Mouse (Mus musculus) liver, postnatal 0 days (tissue): ENCODE data around the gene Fchsd2.

Source experiments
- CTCF ChIP-seq: sonication (generic); IDR thresholded peaks from 2 replicates; pipeline ENCODE4 v1.5.1; 2016; ENCODE audit warnings: antibody characterized with exemption, low read depth
- EP300 ChIP-seq: IDR thresholded peaks from 2 replicates; pipeline ENCODE4 v1.6.1; 2016; ENCODE audit warnings: antibody characterized with exemption, low read depth, mild to moderate bottlenecking

- TF ChIP-seq CTCF: no peak
- TF ChIP-seq EP300: no peak
Measured at GRCm38 (mm10) chr7:101089242-101089641, 3.4 kb upstream of the Fchsd2 start.
